Mouse (Mus musculus): ENCODE data around the gene Fndc5. TPM values are rescaled to one million over a fixed set of nuclear protein-coding genes. Genes with fewer than 3 reads are reported as not detected.
A peak's percentile ranks its signal among the peaks of the same experiment; 100 is the strongest.

Gene Fndc5
- polyA plus RNA-seq, 1 experiment from 2014 or later = 2.2 TPM

- no peaks in the 10 kb centered on the region for H3K9me3 ChIP-seq (ENCODE audit: control insufficient read depth, low read length)
- peaks cover 10% of the 10 kb centered on the region for H3K27me3 ChIP-seq (ENCODE audit: control insufficient read depth, insufficient read depth, low read depth, low read length)
- no peak overlapping the region for H3K9ac ChIP-seq (ENCODE audit: low read length)
- H3K4me2 ChIP-seq (ENCODE audit: low read depth, low read length) = no peak overlapping the region
- WGBS = 76% methylated on average over 11 of the region's 11 CpGs
- no peak overlapping the region for H3K4me3 ChIP-seq (ENCODE audit: low read length)
- no peaks in the 10 kb centered on the region for H3K36me3 ChIP-seq (ENCODE audit: control insufficient read depth, insufficient read depth, low read length)
- peaks cover 2% of the 10 kb centered on the region; the same call in 1 of the 2 replicates for H3K4me1 ChIP-seq (replicated peaks; ENCODE audit: control insufficient read depth, insufficient read depth, low read length)
- no peak overlapping the region for H3K27ac ChIP-seq (ENCODE audit: low read length)
- ATAC-seq (ENCODE audit: low read depth) = no peak
These were observed 5.7 kb downstream of the Fndc5 start for GRCm38 (mm10) chr4:129142439-129143045.

- H3K36me3 ChIP-seq (ENCODE audit: control insufficient read depth, insufficient read depth, low read length) = no peaks in the 10 kb centered on the region
- peaks cover 2% of the 10 kb centered on the region; the same call in 1 of the 2 replicates for H3K4me1 ChIP-seq (replicated peaks; ENCODE audit: control insufficient read depth, insufficient read depth, low read length)
- WGBS = 76% methylated on average over 5 of the region's 5 CpGs
- 0 out of 2 replicates have a peak, but pooled peaks cover under 1% of the 10 kb centered on the region for H3K27me3 ChIP-seq (ENCODE audit: control insufficient read depth, insufficient read depth, low read depth, low read length)
- H3K4me2 ChIP-seq (ENCODE audit: low read depth, low read length) = no peak overlapping the region
- no peak overlapping the region for H3K27ac ChIP-seq (ENCODE audit: low read length)
- no peak overlapping the region for H3K9ac ChIP-seq (ENCODE audit: low read length)
- no peak for ATAC-seq (ENCODE audit: low read depth)
- no peaks in the 10 kb centered on the region for H3K9me3 ChIP-seq (ENCODE audit: control insufficient read depth, low read length)
- H3K4me3 ChIP-seq (ENCODE audit: low read length) = no peak overlapping the region
These were observed 6.7 kb downstream of the Fndc5 start for GRCm38 (mm10) chr4:129143509-129143908.

- peaks cover 2% of the 10 kb centered on the region; the same call in 1 of the 2 replicates for H3K4me1 ChIP-seq (replicated peaks; ENCODE audit: control insufficient read depth, insufficient read depth, low read length)
- no peak overlapping the region for H3K4me2 ChIP-seq (ENCODE audit: low read depth, low read length)
- no peaks in the 10 kb centered on the region for H3K27me3 ChIP-seq (ENCODE audit: control insufficient read depth, insufficient read depth, low read depth, low read length)
- WGBS = 54% methylated on average over 16 of the region's 16 CpGs
- H3K36me3 ChIP-seq (ENCODE audit: control insufficient read depth, insufficient read depth, low read length) = peaks cover 5% of the 10 kb centered on the region; the same call in 1 of the 2 replicates
- no peak for ATAC-seq (ENCODE audit: low read depth)
- no peak overlapping the region for H3K27ac ChIP-seq (ENCODE audit: low read length)
- H3K4me3 ChIP-seq (ENCODE audit: low read length) = no peak overlapping the region
- H3K9me3 ChIP-seq (ENCODE audit: control insufficient read depth, low read length) = no peaks in the 10 kb centered on the region
- no peak overlapping the region for H3K9ac ChIP-seq (ENCODE audit: low read length)
These were observed 7.9 kb downstream of the Fndc5 start for GRCm38 (mm10) chr4:129144401-129145367.

- ATAC-seq (ENCODE audit: low read depth) = no peak
- H3K27ac ChIP-seq (ENCODE audit: low read length) = no peak overlapping the region
- peaks cover 2% of the 10 kb centered on the region; the same call in 1 of the 2 replicates for H3K4me1 ChIP-seq (replicated peaks; ENCODE audit: control insufficient read depth, insufficient read depth, low read length)
- 60% methylated on average over 4 of the region's 4 CpGs for WGBS
- no peak overlapping the region for H3K4me2 ChIP-seq (ENCODE audit: low read depth, low read length)
- H3K9ac ChIP-seq (ENCODE audit: low read length) = no peak overlapping the region
- peaks cover 8% of the 10 kb centered on the region; the same call in 1 of the 2 replicates for H3K36me3 ChIP-seq (ENCODE audit: control insufficient read depth, insufficient read depth, low read length)
- H3K27me3 ChIP-seq (ENCODE audit: control insufficient read depth, insufficient read depth, low read depth, low read length) = no peaks in the 10 kb centered on the region
- no peaks in the 10 kb centered on the region for H3K9me3 ChIP-seq (ENCODE audit: control insufficient read depth, low read length)
- no peak overlapping the region for H3K4me3 ChIP-seq (ENCODE audit: low read length)
These were observed 8.6 kb downstream of the Fndc5 start for GRCm38 (mm10) chr4:129145411-129145810.

GRCm38 (mm10) chr4:129145943-129146342, 9.1 kb downstream of the Fndc5 start:
- no peak overlapping the region for H3K4me3 ChIP-seq (ENCODE audit: low read length)
- H3K4me1 ChIP-seq (replicated peaks; ENCODE audit: control insufficient read depth, insufficient read depth, low read length) = peaks cover 2% of the 10 kb centered on the region; the same call in 1 of the 2 replicates
- 55% methylated on average over 4 of the region's 4 CpGs for WGBS
- no peak overlapping the region for H3K4me2 ChIP-seq (ENCODE audit: low read depth, low read length)
- no peaks in the 10 kb centered on the region for H3K27me3 ChIP-seq (ENCODE audit: control insufficient read depth, insufficient read depth, low read depth, low read length)
- H3K9me3 ChIP-seq (ENCODE audit: control insufficient read depth, low read length) = no peaks in the 10 kb centered on the region
- peaks cover 11% of the 10 kb centered on the region for H3K36me3 ChIP-seq (ENCODE audit: control insufficient read depth, insufficient read depth, low read length)
- no peak for ATAC-seq (ENCODE audit: low read depth)
- no peak overlapping the region for H3K27ac ChIP-seq (ENCODE audit: low read length)
- H3K9ac ChIP-seq (ENCODE audit: low read length) = no peak overlapping the region

GRCm38 (mm10) chr4:129146392-129146791, 9.6 kb downstream of the Fndc5 start:
- H3K27ac ChIP-seq (ENCODE audit: low read length) = no peak overlapping the region
- H3K4me3 ChIP-seq (ENCODE audit: low read length) = no peak overlapping the region
- H3K9ac ChIP-seq (ENCODE audit: low read length) = no peak overlapping the region
- ATAC-seq (ENCODE audit: low read depth) = no peak
- H3K27me3 ChIP-seq (ENCODE audit: control insufficient read depth, insufficient read depth, low read depth, low read length) = no peaks in the 10 kb centered on the region
- H3K4me2 ChIP-seq (ENCODE audit: low read depth, low read length) = no peak overlapping the region
- WGBS = 40% methylated on average over 2 of the region's 2 CpGs
- H3K36me3 ChIP-seq (ENCODE audit: control insufficient read depth, insufficient read depth, low read length) = peaks cover 13% of the 10 kb centered on the region
- no peaks in the 10 kb centered on the region for H3K9me3 ChIP-seq (ENCODE audit: control insufficient read depth, low read length)
- peaks cover 2% of the 10 kb centered on the region; the same call in 1 of the 2 replicates for H3K4me1 ChIP-seq (replicated peaks; ENCODE audit: control insufficient read depth, insufficient read depth, low read length)

- 68% methylated on average over 13 of the region's 13 CpGs for WGBS
- Histone ChIP-seq H3K27me3 (ENCODE audit: control insufficient read depth, insufficient read depth, low read depth, low read length) (no peaks in the 10 kb centered on the region), H3K4me1 (replicated peaks; ENCODE audit: control insufficient read depth, insufficient read depth, low read length) (peaks cover 2% of the 10 kb centered on the region; the same call in 1 of the 2 replicates), H3K4me3 (ENCODE audit: low read length) (no peak overlapping the region), H3K4me2 (ENCODE audit: low read depth, low read length) (no peak overlapping the region), H3K9ac (ENCODE audit: low read length) (no peak overlapping the region), H3K36me3 (ENCODE audit: control insufficient read depth, insufficient read depth, low read length) (peaks cover 20% of the 10 kb centered on the region), H3K9me3 (ENCODE audit: control insufficient read depth, low read length) (no peaks in the 10 kb centered on the region), H3K27ac (ENCODE audit: low read length) (peak overlapping the region; percentile 23)
- peak; percentile 82 for ATAC-seq (ENCODE audit: low read depth)
These were observed 10.8 kb downstream of the Fndc5 start for GRCm38 (mm10) chr4:129147552-129148103.

- no peak overlapping the region for H3K4me3 ChIP-seq (ENCODE audit: low read length)
- H3K27me3 ChIP-seq (ENCODE audit: control insufficient read depth, insufficient read depth, low read depth, low read length) = no peaks in the 10 kb centered on the region
- H3K36me3 ChIP-seq (ENCODE audit: control insufficient read depth, insufficient read depth, low read length) = peaks cover 25% of the 10 kb centered on the region
- H3K27ac ChIP-seq (ENCODE audit: low read length) = no peak overlapping the region
- peaks cover 2% of the 10 kb centered on the region; the same call in 1 of the 2 replicates for H3K4me1 ChIP-seq (replicated peaks; ENCODE audit: control insufficient read depth, insufficient read depth, low read length)
- H3K4me2 ChIP-seq (ENCODE audit: low read depth, low read length) = no peak overlapping the region
- H3K9me3 ChIP-seq (ENCODE audit: control insufficient read depth, low read length) = no peaks in the 10 kb centered on the region
- ATAC-seq (ENCODE audit: low read depth) = no peak
- no peak overlapping the region for H3K9ac ChIP-seq (ENCODE audit: low read length)
- 80% methylated on average over 1 of the region's 1 CpGs for WGBS
These were observed 12.5 kb downstream of the Fndc5 start for GRCm38 (mm10) chr4:129149321-129149720.

Data from lung, embryonic 16.5 days (tissue).